Mouse (Mus musculus) heart, postnatal 14 days (tissue): ENCODE results near the gene Hhex. TPM values are rescaled to one million over a fixed set of nuclear protein-coding genes. Genes with fewer than 3 reads are reported as not detected.
A peak's percentile ranks its signal among the peaks of the same experiment; 100 is the strongest.

ENCODE experiments used
- DNase-seq, 2 experiments: peaks; one replicate each; pipeline ENCODE4 v3.0.0; 2021 to 2022
- intact Hi-C: fragments of 180-260 bp; cut with DNase I; formaldehyde crosslinking; loops from one replicate; pipeline ENCODE4 v1.15.1; 2025
- long read RNA-seq, 2 experiments: library from polyadenylated mRNA; stranded (forward); transcript quantifications; one replicate each; pipeline ENCODE4 v2.0.0; 2021
- total RNA-seq, 2 experiments: library from RNA; stranded (reverse); gene quantifications; 2 replicates each; pipeline ENCODE4 v1.2.3; 2021

Gene Hhex
- 1 to 10 TPM; 4.5 to 4.6 TPM for total RNA-seq
- long read RNA-seq, experiment 1, transcript Hhex-201 (4 exons, 1,802 nt), result major isoform, 7 of 7 reads
- long read RNA-seq, experiment 1, partial matches to known transcripts, result 0 of 7 reads
- long read RNA-seq, experiment 1, other reads (novel, unspliced or antisense), result 0 of 7 reads
- long read RNA-seq, experiment 2, transcript Hhex-201 (4 exons, 1,802 nt), result major isoform, 13 of 14 reads
- long read RNA-seq, experiment 2, partial matches to known transcripts, result 1 of 14 reads
- long read RNA-seq, experiment 2, other reads (novel, unspliced or antisense), result 0 of 14 reads

DNA sequence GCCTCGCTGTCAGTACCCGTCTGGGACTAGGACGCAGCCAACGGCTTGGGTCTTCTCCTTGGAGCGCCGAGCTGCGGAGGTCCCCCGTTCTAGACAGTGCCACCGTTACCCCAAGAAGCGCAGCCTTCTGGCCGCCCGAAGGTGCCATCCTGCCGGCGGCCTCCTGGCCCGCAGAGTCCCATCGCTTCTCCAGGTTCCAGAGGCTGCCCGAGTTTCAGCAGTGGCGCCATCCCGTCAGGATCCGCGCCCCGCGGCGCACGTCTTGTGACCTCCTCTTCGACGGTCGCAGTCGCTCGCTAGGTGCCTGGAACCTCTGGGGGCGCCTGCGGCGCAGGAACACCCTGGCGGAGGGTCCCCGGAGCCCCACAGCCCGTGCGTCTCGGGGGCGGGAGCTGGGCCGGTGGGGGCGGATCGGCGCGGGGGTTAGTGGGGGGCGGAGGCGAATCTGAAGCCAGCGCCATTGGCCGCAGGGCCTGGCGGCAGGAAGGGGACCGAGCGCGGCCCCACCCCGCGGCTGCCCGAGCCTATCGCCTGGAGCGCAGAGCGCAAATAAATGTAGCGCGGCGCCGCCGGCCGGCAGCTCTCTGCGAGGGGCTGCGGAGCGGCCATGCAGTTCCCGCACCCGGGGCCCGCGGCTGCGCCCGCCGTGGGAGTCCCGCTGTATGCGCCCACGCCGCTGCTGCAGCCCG is at the start of gene Hhex:
Gene Hhex (plus strand): TSS at position 548 of the 689 bp plus-strand sequence.
- DNase-seq, result peak; percentile 83 to 88
- intact Hi-C loops, result no loop called here

DNA sequence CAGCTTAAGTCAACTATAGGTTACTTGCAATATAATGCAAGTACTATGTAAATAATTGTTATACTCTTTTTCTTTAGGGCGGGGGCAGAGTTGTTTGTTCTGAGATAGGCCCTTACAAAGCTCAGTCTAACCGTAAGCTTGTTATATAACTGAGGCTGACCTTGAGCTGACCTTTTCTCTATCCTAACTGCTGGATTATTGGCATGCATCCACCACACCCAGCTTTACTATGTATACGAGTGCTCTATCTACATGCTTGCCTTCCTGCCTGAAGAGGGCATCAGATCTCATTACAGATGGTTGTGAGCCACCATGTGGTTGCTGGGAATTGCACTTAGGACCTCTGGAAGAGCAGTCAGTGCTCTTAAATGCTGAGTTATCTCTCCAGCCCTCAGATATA is 48.5 kb upstream of the Hhex start:
- intact Hi-C loops, result no loop called here
- no peak for DNase-seq

DNA sequence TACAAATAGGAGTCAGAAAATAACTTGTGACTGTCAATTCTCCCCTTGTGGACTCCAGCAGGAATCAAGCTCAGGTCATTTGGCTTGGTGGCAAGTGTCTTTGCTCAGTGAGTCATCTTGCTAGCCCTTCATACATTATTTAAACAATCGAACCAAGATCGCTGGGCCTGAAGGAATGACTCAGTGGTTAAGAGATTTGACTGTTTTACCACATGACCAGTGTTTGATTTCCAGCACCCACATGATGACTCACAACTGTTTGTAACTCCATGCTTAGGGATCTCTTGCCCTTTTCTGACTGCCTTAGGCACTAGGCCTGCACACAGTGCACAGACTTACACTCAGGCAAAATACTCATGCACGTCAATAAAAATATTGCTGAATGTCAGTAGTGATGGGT is 42.7 kb upstream of the Hhex start:
- no peak for DNase-seq
- intact Hi-C loops, result no loop called here

DNA sequence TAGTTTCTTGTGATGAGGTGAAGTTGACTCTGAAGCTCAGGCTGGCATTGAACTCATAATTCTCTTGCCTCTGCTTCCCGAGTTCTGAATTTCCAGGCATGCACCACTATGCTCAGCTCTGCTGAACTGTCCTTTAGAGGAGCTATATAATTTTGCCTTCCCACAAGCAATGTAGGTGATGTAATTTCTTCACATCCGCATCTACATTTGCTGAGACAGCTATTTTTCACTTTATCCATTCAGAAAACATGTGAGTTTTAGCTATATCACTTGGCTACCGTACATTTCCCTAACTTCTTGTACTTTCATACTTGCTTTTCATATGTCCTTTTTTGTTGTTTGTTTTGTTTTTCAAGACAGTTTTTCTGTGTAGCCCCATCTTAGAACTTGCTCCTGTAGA is 38.3 kb upstream of the Hhex start:
- intact Hi-C loops, result no loop called here
- no peak for DNase-seq

DNA sequence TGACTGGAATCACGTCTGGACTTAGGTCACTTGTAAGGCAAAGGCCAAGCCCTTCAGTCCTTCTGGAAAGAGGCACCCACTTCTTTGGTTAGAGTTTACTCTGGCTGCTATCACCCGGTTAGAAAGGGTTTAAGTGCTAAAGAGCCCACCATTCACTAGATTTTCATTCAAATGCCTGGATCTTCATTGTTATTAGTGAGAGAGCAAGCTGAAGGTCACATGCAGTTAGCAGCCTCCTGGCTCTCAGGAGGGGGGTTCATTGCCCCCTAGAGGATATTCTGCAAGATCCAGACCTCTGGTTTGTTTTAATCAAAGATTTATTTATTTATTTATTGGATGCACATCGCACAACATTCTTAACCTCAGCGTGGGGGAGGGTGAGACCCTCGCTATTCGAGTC is 33.7 kb upstream of the Hhex start:
- intact Hi-C loops, result no loop called here
- DNase-seq, result no peak

DNA sequence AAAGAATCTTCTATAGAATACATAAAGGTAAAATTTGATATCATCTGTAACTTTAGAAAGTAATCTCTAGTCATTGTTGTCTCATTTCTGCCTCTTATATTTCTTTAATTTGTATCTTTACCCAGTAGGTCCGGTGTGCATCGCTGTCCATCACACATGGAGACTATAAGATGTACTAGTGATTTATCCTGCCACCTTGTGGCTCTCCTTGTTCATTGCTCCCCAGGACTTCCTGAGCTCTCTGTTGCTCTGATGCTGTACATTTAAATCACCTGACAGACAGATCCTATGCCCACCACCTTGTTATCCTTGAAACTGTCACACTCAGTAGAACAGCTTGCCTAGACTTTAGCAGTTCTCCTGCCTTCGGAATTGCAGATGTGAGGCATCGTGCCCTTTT is 16.3 kb upstream of the Hhex start:
- intact Hi-C loops, result no loop called here

DNA sequence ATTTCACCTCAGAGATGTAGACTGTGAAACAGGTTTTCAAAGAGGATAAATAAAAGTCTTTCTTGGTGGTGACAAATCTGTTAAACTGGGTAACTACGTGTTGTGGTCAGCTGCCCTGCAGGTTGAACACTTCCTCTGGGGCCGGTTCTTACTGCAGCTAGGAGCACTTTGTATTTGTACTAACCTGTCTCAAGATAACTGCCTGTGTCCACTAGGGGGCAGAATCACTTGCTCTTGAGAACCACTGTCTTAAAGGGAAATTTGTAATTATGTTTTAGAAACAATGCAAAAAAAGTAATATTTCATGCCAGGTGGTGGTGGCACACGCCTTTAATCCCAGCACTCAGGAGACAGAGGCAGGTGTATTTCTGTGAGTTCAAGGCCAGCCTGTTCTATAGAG is 15.0 kb upstream of the Hhex start:
- intact Hi-C loops, result loop anchor here (2.0 kb wide), 1 partner anchor 89 kb away; no protein-coding TSS in a partner anchor
- peak; percentile 40 to 65 for DNase-seq

More for the DNA sequence above, 16.3 kb upstream of the Hhex start:
- DNase-seq, result peak; percentile 9 to 37

DNA sequence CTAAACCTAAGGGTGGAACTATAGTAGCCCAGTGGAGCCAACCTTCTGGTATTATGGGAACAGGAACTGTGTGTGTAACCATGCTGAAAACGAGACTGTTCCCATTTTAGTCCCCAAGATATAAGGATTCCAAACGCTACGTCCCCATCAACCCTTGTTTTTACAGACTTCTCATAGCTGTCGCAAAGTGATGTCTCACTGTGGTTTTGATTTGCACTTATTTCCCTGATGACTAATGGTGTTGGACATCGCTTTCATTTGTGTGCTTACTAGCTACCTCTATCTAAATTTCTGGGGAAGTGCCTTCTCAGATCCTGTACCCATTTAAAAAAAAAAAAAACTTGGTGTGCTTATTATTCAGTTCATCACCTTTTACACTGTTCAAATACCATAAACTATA is 6.0 kb upstream of the Hhex start:
- intact Hi-C loops, result loop anchor here (2.0 kb wide), 1 partner anchor 80 kb away; no protein-coding TSS in a partner anchor
- DNase-seq, result no peak

DNA sequence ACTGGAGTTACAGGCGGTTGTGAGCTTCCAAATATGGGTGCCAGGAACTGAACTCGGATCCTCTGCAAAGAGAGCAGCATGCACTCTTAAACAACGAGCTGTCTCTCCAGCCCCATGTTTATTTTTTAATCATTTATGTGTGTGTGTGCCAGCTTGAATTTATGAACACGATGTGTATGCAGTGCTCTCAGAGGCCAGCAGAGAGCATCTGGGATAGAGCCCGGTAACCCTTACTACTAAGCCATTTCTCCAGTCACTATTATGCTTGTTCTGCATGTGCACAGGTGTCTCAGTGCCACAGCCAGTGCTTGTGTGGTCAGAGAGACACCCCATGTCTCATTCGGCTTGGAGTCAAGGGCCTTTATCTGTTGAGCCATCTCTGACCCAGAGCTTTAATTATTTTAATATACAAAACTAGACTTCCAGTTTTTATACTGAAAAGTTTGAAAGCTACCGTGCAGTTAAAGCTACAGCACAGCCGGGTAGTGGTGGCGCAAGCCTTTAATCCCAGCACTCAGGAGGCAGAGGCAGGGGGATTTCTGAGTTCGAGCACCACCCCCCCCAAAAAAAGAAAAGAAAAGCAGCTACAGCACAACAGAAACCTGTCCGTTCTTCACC is 3.4 kb upstream of the Hhex start:
- no peak for DNase-seq
- intact Hi-C loops, result no loop called here

DNA sequence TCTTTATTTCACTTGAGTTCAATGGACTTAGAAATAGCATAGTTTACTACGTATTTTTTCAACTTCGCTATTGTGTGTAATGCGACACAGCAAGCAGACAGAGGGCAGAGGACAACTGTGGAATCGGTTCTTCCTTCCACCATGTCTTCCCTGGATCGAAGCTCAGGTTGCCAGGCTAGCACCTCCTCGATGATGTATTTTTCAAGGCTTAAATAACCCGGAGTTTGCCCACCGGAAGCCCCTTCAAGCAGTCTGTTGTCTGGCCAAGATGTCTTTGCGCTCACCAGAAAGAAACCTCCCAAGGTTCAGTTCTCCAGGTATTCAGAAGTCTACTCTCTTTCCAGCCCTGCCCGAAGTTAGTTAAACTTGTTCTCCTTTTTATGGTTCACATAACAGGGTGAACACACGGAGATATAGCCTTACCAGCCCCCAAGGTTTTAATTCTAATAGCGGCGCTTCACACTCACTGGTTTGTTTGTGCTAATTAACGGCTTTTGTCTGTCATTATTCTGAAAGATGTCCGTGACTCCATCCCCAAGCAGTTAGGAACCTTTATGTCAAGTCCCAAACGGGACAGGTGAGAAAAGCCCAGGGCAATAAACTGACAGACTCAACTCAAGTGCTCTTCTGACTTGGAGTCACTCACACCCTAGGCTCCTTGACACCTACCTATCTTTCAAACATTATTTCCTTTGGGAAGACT is 1.6 kb upstream of the Hhex start:
- intact Hi-C loops, result no loop called here
- DNase-seq, result no peak

DNA sequence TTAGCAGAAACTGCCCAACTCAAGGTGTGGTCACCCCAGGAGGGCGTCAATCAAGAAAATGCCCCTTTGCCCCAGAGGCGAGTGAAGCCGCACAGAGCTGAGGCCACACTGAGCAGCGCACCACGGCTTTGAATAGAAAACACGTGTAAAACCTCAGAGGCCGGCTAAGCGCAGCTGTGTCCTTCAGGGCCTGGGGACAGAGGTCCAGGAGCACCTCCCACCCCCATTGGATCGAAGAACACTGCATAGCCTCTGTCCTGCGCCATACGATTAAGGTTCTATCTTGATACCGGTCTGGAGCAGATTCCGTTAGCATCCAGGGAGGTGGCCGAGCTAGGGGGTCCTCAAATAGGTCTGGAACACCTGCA is 731 bp upstream of the Hhex start:
- intact Hi-C loops, result no loop called here
- DNase-seq, result peak in 1 of 2 experiments; percentile 12

DNA sequence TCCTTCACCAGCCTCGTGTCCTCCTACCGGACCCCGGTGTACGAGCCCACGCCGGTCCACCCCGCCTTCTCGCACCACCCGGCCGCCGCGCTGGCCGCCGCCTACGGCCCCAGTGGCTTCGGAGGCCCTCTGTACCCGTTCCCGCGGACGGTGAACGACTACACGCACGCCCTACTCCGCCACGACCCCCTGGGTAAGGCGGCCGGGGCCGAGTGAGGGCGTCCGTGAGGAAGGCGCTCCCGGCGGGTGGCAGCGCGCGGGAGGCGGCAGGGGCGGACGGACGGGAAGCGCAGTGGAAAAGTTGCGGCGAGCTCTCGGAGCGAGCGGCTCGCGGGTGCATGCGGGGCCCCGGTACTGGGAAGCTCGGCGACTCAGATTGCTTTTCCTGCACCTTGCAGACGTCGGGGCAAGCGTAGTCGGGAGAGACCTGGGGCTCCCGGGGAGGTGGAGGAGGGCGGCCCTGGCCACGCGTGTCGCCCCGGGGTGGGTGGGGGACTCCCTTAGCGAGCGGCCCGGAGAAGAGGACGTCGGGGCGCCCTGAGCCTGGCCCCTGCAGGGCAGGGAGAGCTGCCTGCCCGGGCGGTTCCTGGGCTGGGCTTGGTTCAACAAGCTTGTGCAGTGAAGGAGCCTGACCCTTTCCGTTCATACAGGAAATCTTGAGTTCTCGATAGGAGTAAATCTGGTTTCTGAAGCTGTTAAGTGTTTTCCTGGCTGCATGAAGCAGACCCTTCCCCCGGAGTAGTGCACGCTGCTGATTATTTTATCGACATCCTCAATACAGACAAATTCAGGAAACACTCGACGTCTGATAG is 637 bp downstream of the Hhex start:
- intact Hi-C loops, result loop anchor here (5.0 kb wide), 1 partner anchor 47 kb away; no protein-coding TSS in a partner anchor
- DNase-seq, result peak; percentile 66 to 69

DNA sequence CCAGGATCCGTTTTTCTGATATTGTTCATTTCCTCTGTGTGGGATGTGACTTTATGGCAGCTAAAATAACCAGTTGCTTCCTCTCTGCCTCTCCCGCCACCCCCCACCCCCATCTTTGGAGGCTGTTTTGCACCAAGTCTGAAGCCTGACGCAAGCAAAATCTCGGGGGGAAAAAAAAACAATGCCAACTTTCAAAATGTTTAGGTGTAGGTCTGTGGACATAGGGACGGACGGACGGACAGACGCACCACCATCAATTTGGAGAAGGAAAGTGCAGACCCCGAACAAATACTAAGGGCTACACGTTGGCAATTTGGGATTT is 1.2 kb downstream of the Hhex start:
- peak in 1 of 2 experiments; percentile 7 for DNase-seq
- intact Hi-C loops, result loop anchor here (5.0 kb wide), 1 partner anchor 46 kb away; no protein-coding TSS in a partner anchor

DNA sequence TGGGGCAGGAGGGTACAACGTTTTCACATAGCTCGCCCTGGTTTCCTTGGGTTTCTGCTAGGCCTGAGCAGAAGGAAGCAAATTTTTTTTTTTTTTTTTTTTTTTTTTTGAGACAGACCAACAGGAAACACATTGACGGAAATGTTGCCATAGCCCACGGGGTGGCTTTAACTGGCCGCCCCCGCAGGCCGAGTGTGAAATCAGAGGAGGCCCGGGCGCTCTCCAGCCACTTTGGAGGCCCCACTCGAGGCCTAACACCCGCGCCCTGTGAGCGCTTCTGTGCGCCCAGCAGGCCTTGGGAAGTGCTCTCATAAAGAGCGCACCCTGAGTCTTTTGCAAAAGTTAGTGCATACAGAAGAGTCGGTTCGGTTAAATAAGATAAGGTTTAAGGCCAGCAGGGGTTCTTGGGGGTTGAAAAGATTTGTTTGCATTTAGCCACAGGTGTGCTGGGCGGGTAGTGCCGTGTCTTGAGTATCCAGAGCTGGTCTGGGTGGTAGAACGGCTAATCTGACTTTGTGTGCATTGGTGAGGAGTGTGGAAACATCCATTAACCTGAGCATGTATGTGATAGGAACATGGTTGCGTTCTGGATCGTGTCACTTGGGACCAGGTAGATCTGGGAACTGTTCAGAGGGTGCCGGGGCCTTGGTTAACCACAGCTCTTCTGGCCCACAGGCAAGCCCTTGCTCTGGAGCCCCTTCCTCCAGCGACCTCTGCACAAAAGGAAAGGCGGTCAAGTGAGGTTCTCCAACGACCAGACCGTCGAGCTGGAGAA is 2.1 kb downstream of the Hhex start:
- peak; percentile 39 to 43 for DNase-seq
- intact Hi-C loops, result loop anchor here (5.0 kb wide), 1 partner anchor 46 kb away; no protein-coding TSS in a partner anchor

DNA sequence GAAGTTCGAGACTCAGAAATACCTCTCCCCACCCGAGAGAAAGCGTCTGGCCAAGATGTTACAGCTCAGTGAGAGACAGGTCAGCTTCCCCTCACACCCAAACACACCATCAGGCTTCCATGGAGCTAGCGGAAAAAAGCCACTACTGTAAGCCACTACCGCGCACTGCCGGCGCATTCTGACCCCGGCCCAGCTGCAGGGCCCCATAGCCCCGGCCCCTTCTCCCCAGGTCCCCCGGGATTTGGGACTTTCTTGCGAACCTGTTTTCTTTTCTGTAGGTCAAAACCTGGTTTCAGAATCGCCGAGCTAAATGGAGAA is 2.6 kb downstream of the Hhex start:
- no peak for DNase-seq
- intact Hi-C loops, result loop anchor here (5.0 kb wide), 1 partner anchor 45 kb away; no protein-coding TSS in a partner anchor

DNA sequence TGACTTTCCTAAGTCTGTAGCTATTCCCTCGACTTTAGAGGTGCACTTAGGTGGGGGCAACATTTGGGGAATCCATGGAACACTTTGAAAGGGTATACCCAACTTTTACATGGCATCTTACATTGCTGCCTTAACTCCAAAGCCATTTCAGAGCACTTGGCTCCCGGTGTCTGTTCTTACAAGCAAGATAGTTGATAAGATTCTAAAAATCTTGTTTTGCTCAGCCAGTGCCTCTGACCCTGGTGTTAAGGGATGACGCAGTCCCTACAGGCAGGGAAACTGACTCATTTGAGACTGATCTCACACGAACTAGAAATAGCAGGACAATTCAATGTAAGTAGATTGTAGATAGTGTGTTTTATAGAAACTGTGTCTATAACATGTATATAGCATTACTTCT is 5.6 kb downstream of the Hhex start:
- DNase-seq, result no peak
- intact Hi-C loops, result no loop called here

DNA sequence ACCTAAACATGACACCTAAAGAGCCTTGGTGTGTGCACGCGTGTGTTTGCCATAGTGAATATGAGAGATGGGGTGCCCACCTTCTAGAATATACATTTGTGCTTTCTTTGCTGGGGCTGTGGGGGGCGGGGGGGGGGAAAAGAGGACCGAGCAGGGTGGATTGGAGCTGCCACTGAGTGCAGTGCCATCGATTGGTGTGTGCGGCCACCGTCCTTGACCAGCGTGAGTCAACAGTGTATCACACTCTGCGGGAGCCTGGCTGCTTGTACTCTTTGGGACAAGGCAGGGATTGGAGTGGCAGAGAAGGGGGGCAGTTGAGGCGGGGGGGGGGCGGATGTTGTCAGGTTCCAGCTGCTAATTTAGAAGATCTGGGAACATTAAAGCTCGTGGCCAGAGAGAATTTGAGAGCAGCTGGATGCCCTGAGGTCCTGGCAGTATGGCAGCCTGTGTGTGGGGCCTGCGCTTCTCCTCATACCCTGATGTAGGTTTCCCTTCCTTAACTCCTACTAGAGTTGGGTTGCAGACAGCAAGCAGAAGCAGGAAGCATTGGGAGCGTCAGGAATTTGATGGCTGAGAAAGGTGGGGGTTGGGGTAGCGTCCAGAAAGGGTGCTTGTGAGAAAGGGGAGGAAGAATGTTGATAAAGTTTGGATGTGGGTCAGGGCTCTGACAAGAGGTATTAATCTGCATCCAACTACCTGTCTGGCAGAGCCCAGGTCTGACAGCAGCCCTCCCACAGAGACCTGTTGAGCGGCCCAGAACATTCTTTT is 6.3 kb downstream of the Hhex start:
- intact Hi-C loops, result no loop called here
- DNase-seq, result no peak

DNA sequence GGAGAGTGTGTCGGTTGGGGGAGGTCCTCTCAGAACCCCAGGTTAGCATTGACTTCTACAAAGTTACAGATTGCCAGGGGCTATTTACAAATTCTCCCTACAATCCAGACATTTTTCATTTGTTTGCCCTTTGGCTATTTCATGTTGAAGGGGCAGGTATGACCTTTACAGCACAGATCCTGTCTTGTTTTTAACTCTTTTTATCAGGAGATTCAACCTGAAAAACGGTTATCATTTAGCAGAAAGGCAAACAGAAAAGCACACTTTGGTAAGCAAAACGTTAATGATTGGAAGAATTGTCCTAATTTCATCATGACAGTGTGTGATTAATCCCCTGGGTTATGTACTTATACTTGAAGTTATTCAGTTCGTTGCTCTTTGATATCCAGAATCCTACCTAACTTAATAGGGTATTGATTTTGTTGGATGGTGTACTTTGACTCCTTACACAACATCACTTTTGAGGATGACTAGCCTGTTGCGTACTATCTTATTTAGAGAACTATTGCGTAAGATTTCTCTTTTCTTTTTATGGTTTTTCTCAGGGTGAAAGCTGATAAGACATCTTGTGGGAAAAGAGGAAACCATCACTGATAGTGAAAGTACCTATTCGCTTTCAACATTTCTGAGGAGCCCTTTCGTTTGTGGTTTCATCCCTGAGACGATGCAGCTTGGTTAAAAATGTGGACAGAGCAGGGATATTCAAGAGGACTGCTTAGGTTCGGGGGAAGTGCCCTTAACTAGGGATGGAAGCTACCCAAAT is 8.1 kb downstream of the Hhex start:
- no peak for DNase-seq
- intact Hi-C loops, result no loop called here
